Mouse (Mus musculus) natural killer cell, adult 2 months (primary cell): Measurements from ENCODE around the gene Rnf146.
"Not testable (repeated sequence)": the region's sequence is repeated elsewhere in the genome, so short reads cannot be mapped to it uniquely, and the experiment has no call there.

Experiments
- DNase-seq, 2 experiments: peaks; one replicate each; pipeline ENCODE4 v3.0.0; 2022; ENCODE audit warnings: low spot score in 2 of 2

The Rnf146 gene

GRCm38 (mm10) chr10:29362197-29362900, at the start of gene Rnf146:
Rnf146 (minus strand) TSS chr10:29362442.
- DNase-seq = no peak

- DNase-seq = no peak
Measured at GRCm38 (mm10) chr10:29402656-29403268, 40.5 kb upstream of the Rnf146 start.

GRCm38 (mm10) chr10:29394890-29395289, 32.6 kb upstream of the Rnf146 start:
- not testable (repeated sequence) for DNase-seq

- no peak for DNase-seq
Measured at GRCm38 (mm10) chr10:29381558-29381957, 19.3 kb upstream of the Rnf146 start.

GRCm38 (mm10) chr10:29374065-29374464, 11.8 kb upstream of the Rnf146 start:
- DNase-seq = no peak

GRCm38 (mm10) chr10:29361464-29362196, 612 bp downstream of the Rnf146 start:
- DNase-seq = peak; percentile 81 to 86

GRCm38 (mm10) chr10:29361095-29361463, 1.2 kb downstream of the Rnf146 start:
- no peak for DNase-seq

- no peak for DNase-seq
Measured at GRCm38 (mm10) chr10:29354183-29354582, 8.1 kb downstream of the Rnf146 start.

GRCm38 (mm10) chr10:29352575-29352974, 9.7 kb downstream of the Rnf146 start:
- DNase-seq = no peak

- DNase-seq = no peak
Measured at GRCm38 (mm10) chr10:29351420-29351819, 10.8 kb downstream of the Rnf146 start.

- DNase-seq = no peak
Measured at GRCm38 (mm10) chr10:29346638-29347037, 15.6 kb downstream of the Rnf146 start.

GRCm38 (mm10) chr10:29344232-29344631, 18.0 kb downstream of the Rnf146 start:
- no peak for DNase-seq

- peak; percentile 37 to 61 for DNase-seq
Measured at GRCm38 (mm10) chr10:29338355-29339056, 23.7 kb downstream of the Rnf146 start.

- DNase-seq = no peak
Measured at GRCm38 (mm10) chr10:29333836-29334235, 28.4 kb downstream of the Rnf146 start.

GRCm38 (mm10) chr10:29324817-29325216, 37.4 kb downstream of the Rnf146 start:
- DNase-seq = no peak

- DNase-seq = no peak
Measured at GRCm38 (mm10) chr10:29313905-29314304, 48.3 kb downstream of the Rnf146 start.

- peak; percentile 66 to 78 for DNase-seq
Measured at GRCm38 (mm10) chr10:29313064-29313638, 49.1 kb downstream of the Rnf146 start, which contains the start of gene Echdc1. Echdc1 (plus strand) TSS chr10:29313166.

- no peak for DNase-seq
Measured at GRCm38 (mm10) chr10:29311480-29312219, 50.6 kb downstream of the Rnf146 start.

GRCm38 (mm10) chr10:29302230-29302629, 60.0 kb downstream of the Rnf146 start:
- no peak for DNase-seq
